11 mouse cellular contexts compared by ENCODE assay signal in genomic region chr15:100627774-100628370, GRCm38 (mm10). TPM values are rescaled to one million over a fixed set of nuclear protein-coding genes. Genes with fewer than 3 reads are reported as not detected.
DNase-seq lines count a peak whose midpoint lies in the region; ATAC-seq and TF ChIP-seq lines count a peak whose summit lies in the region.
"Had no signal": no experiment of that assay in that cellular context is flagged by ENCODE, and none has a peak within 500 bp of the region (broad histone marks: within the 10 kb centered on the region; RNA-seq: fewer than 3 reads in every experiment).

No protein-coding gene starts in this region.

- DNase-seq in heart, adult 2 months = no peak
- no peak for DNase-seq in heart, postnatal 10 days
- peak; percentile 27 for DNase-seq in lung, embryonic 14.5 days
- DNase-seq in lung, postnatal 4 days = no peak
- no peak for DNase-seq in layer of hippocampus, postnatal 10 days (ENCODE audit: low spot score in 2 of 2)
- DNase-seq: adrenal gland, postnatal 25 days; cerebellum, postnatal 25 days had no signal

- H3K79me2 ChIP-seq in heart, adult 2 months (replicated peaks; ENCODE audit: control insufficient read depth, insufficient read depth, low read length) = no peaks in the 10 kb centered on the region; the same call in 1 of the 2 replicates

- TF ChIP-seq EP300 in heart, adult 2 months (IDR thresholded peaks at IDR 0.05; ENCODE audit: insufficient read depth, low read depth, low read length) = no peak

- no peaks in the 10 kb centered on the region for H3K27me3 ChIP-seq in heart, adult 2 months (ENCODE audit: control insufficient read depth, insufficient read depth, low read length)
- H3K27me3 ChIP-seq in lung, embryonic 14.5 days (ENCODE audit: insufficient read depth, low read length) = no peaks in the 10 kb centered on the region
- peaks cover 8% of the 10 kb centered on the region for H3K27me3 ChIP-seq in embryonic facial prominence, embryonic 13.5 days
- peaks cover 6% of the 10 kb centered on the region for H3K27me3 ChIP-seq in neural tube, embryonic 13.5 days

- H3K36me3 ChIP-seq in heart, adult 2 months (ENCODE audit: control insufficient read depth, insufficient read depth, low read length) = no peaks in the 10 kb centered on the region; the same call in 1 of the 2 replicates
- no peaks in the 10 kb centered on the region for H3K36me3 ChIP-seq in lung, embryonic 14.5 days (ENCODE audit: insufficient read depth)
- no peaks in the 10 kb centered on the region for H3K36me3 ChIP-seq in embryonic facial prominence, embryonic 13.5 days
- no peaks in the 10 kb centered on the region for H3K36me3 ChIP-seq in neural tube, embryonic 13.5 days

- TF ChIP-seq CTCF in heart, adult 2 months (IDR thresholded peaks at IDR 0.05) = no peak
- no peak for TF ChIP-seq CTCF in lung, embryonic 14.5 days (IDR thresholded peaks at IDR 0.05; ENCODE audit: low read depth)

- no peak for ATAC-seq in lung, embryonic 14.5 days (ENCODE audit: insufficient read depth)
- ATAC-seq in embryonic facial prominence, embryonic 13.5 days (ENCODE audit: insufficient number of reproducible peaks, insufficient read depth, low FRiP score, low TSS enrichment, low read depth) = no peak
- ATAC-seq in neural tube, embryonic 13.5 days (ENCODE audit: low read depth) = no peak
- no peak for ATAC-seq in inflammation-experienced regulatory T-cells, adult 6 months
- ATAC-seq: CD4-positive, CD25-positive, alpha-beta regulatory T cell, adult 4 months had no signal

- intact Hi-C loops in heart, adult 2 months (cut with DNase I) = no loop called here
- intact Hi-C loops in heart, postnatal 10 days (cut with DNase I) = no loop called here

- peaks cover 11% of the 10 kb centered on the region for H3K4me1 ChIP-seq in heart, adult 2 months (ENCODE audit: control insufficient read depth, insufficient read depth, low read length)
- H3K4me1 ChIP-seq in lung, embryonic 14.5 days (ENCODE audit: insufficient read depth) = no peaks in the 10 kb centered on the region
- H3K4me1 ChIP-seq in embryonic facial prominence, embryonic 13.5 days = peaks cover 9% of the 10 kb centered on the region
- peaks cover 8% of the 10 kb centered on the region; the same call in 1 of the 2 replicates for H3K4me1 ChIP-seq in neural tube, embryonic 13.5 days (replicated peaks)

- no peak for TF ChIP-seq POLR2A in heart, adult 2 months (IDR thresholded peaks at IDR 0.05; ENCODE audit: insufficient read depth, low read depth, low read length)

- no peak overlapping the region for H3K4me3 ChIP-seq in heart, adult 2 months
- H3K4me3 ChIP-seq in lung, embryonic 14.5 days (ENCODE audit: low read depth, low read length) = no peak overlapping the region
- no peak overlapping the region for H3K4me3 ChIP-seq in embryonic facial prominence, embryonic 13.5 days
- H3K4me3 ChIP-seq in neural tube, embryonic 13.5 days = no peak overlapping the region

- H3K4me2 ChIP-seq in lung, embryonic 14.5 days = peak overlapping the region; percentile 8; the same call in 1 of the 2 replicates
- peak overlapping the region; percentile 27; the same call in 1 of the 2 replicates for H3K4me2 ChIP-seq in embryonic facial prominence, embryonic 13.5 days
- no peak overlapping the region for H3K4me2 ChIP-seq in neural tube, embryonic 13.5 days

- no peaks in the 10 kb centered on the region for H3K9me3 ChIP-seq in lung, embryonic 14.5 days (ENCODE audit: low read depth, low read length)
- H3K9me3 ChIP-seq in embryonic facial prominence, embryonic 13.5 days = no peaks in the 10 kb centered on the region
- no peaks in the 10 kb centered on the region for H3K9me3 ChIP-seq in neural tube, embryonic 13.5 days

- WGBS in heart, adult 2 months = 20% methylated on average over 11 of the region's 11 CpGs
- WGBS in lung, embryonic 14.5 days = 8% methylated on average over 11 of the region's 11 CpGs
- WGBS in embryonic facial prominence, embryonic 13.5 days = 8% methylated on average over 11 of the region's 11 CpGs
- 2% methylated on average over 11 of the region's 11 CpGs for WGBS in neural tube, embryonic 13.5 days

- peak overlapping the region; percentile 54 for H3K27ac ChIP-seq in heart, adult 2 months
- H3K27ac ChIP-seq in lung, embryonic 14.5 days (ENCODE audit: low read depth) = peak overlapping the region; percentile 21; the same call in 1 of the 2 replicates
- peak overlapping the region; percentile 66 for H3K27ac ChIP-seq in embryonic facial prominence, embryonic 13.5 days
- H3K27ac ChIP-seq in neural tube, embryonic 13.5 days (replicated peaks) = no peak overlapping the region

- H3K9ac ChIP-seq in heart, adult 2 months (ENCODE audit: low read depth, low read length) = no peak overlapping the region
- H3K9ac ChIP-seq in lung, embryonic 14.5 days = no peak overlapping the region
- H3K9ac ChIP-seq in embryonic facial prominence, embryonic 13.5 days = 0 out of 2 replicates have a peak overlapping the region, but pooled peaks have one; percentile 16
- 0 out of 2 replicates have a peak overlapping the region, but pooled peaks have one; percentile 12 for H3K9ac ChIP-seq in neural tube, embryonic 13.5 days

RNA-seq across cellular contexts. Expression of gene Smagp, which starts 8.9 kb away (rescaled TPM):
- 10 to 100 TPM; 11.6 to 12.9 TPM for total RNA-seq in heart, adult 2 months (2021)
- polyA plus RNA-seq in heart, adult 2 months (2012; rRNA removed) = 19.5 and 21.1 TPM in 2 replicates
- 10 to 100 TPM; 20.5 to 25.8 TPM for total RNA-seq in heart, postnatal 10 days (2021)
- polyA plus RNA-seq in lung, embryonic 14.5 days (2014; fragmentation: Nextera tagmentation; extraction: Ambion mirVana) = 9.5 and 11.9 TPM in 2 replicates
- polyA plus RNA-seq in embryonic facial prominence, embryonic 13.5 days (2015; fragmentation: Nextera tagmentation; extraction: Ambion mirVana) = 9.2 and 10.1 TPM in 2 replicates
- polyA plus RNA-seq in neural tube, embryonic 13.5 days (2015; fragmentation: Nextera tagmentation; extraction: Ambion mirVana) = 3.1 and 4.1 TPM in 2 replicates
- polyA plus RNA-seq in inflammation-experienced regulatory T-cells, adult 6 months (2017; shearing (Covaris generic)) = 1 to 10 TPM in 1 of 3 experiments, not detected in 2; 1.3 TPM
- total RNA-seq in layer of hippocampus, postnatal 10 days (2021) = 1 to 10 TPM; 1.7 to 4.1 TPM
- polyA plus RNA-seq: CD4-positive, CD25-positive, alpha-beta regulatory T cell, adult 4 months had no signal

RNA-seq across cellular contexts. Expression of gene Dazap2, which starts 12.7 kb away (rescaled TPM):
- 100 to 1,000 TPM; 157 to 180 TPM for total RNA-seq in heart, adult 2 months (2021)
- 486 and 542 TPM in 2 replicates for polyA plus RNA-seq in heart, adult 2 months (2012; rRNA removed)
- 100 to 1,000 TPM; 176 to 183 TPM for total RNA-seq in heart, postnatal 10 days (2021)
- 210 and 231 TPM in 2 replicates for polyA plus RNA-seq in lung, embryonic 14.5 days (2014; fragmentation: Nextera tagmentation; extraction: Ambion mirVana)
- 155 and 159 TPM in 2 replicates for polyA plus RNA-seq in embryonic facial prominence, embryonic 13.5 days (2015; fragmentation: Nextera tagmentation; extraction: Ambion mirVana)
- 161 and 162 TPM in 2 replicates for polyA plus RNA-seq in neural tube, embryonic 13.5 days (2015; fragmentation: Nextera tagmentation; extraction: Ambion mirVana)
- 100 to 1,000 TPM; 722 to 762 (median 736) TPM for polyA plus RNA-seq in inflammation-experienced regulatory T-cells, adult 6 months (2017; shearing (Covaris generic))
- total RNA-seq in layer of hippocampus, postnatal 10 days (2021) = 10 to 100 TPM; 78.4 to 92.4 TPM

RNA-seq across cellular contexts. Expression of gene Pou6f1, which starts 28.1 kb away (rescaled TPM):
- 10 to 100 TPM in 1 of 2 experiments, 1 to 10 TPM in 1; 8.0 to 11.5 TPM for total RNA-seq in heart, adult 2 months (2021)
- polyA plus RNA-seq in heart, adult 2 months (2012; rRNA removed) = 13.7 and 15.7 TPM in 2 replicates
- 10 to 100 TPM; 20.9 to 21.6 TPM for total RNA-seq in heart, postnatal 10 days (2021)
- polyA plus RNA-seq in lung, embryonic 14.5 days (2014; fragmentation: Nextera tagmentation; extraction: Ambion mirVana) = 6.5 and 7.6 TPM in 2 replicates
- polyA plus RNA-seq in embryonic facial prominence, embryonic 13.5 days (2015; fragmentation: Nextera tagmentation; extraction: Ambion mirVana) = 14.4 and 18.2 TPM in 2 replicates
- polyA plus RNA-seq in neural tube, embryonic 13.5 days (2015; fragmentation: Nextera tagmentation; extraction: Ambion mirVana) = 38.8 and 41.6 TPM in 2 replicates
- 10 to 100 TPM in 2 of 3 experiments, 1 to 10 TPM in 1; 7.4 to 19.8 (median 18.8) TPM for polyA plus RNA-seq in inflammation-experienced regulatory T-cells, adult 6 months (2017; shearing (Covaris generic))
- total RNA-seq in layer of hippocampus, postnatal 10 days (2021) = 100 to 1,000 TPM; 104 to 107 TPM

RNA-seq across cellular contexts. Expression of gene Bin2, which starts 41.5 kb away (rescaled TPM):
- total RNA-seq in heart, adult 2 months (2021) = 1 to 10 TPM; 1.6 to 2.0 TPM
- 1.3 and 3.0 TPM in 2 replicates for polyA plus RNA-seq in heart, adult 2 months (2012; rRNA removed)
- 1 to 10 TPM; 1.4 to 2.2 TPM for total RNA-seq in heart, postnatal 10 days (2021)
- polyA plus RNA-seq in lung, embryonic 14.5 days (2014; fragmentation: Nextera tagmentation; extraction: Ambion mirVana) = 4.8 TPM in 2 replicates
- polyA plus RNA-seq in embryonic facial prominence, embryonic 13.5 days (2015; fragmentation: Nextera tagmentation; extraction: Ambion mirVana) = 2.1 and 4.7 TPM in 2 replicates
- polyA plus RNA-seq in neural tube, embryonic 13.5 days (2015; fragmentation: Nextera tagmentation; extraction: Ambion mirVana) = 2.8 and 3.7 TPM in 2 replicates
- 100 to 1,000 TPM; 292 to 493 (median 317) TPM for polyA plus RNA-seq in inflammation-experienced regulatory T-cells, adult 6 months (2017; shearing (Covaris generic))
- 1 to 10 TPM; 3.9 to 4.8 TPM for total RNA-seq in layer of hippocampus, postnatal 10 days (2021)

RNA-seq across cellular contexts. Expression of gene Cela1, which starts 59.8 kb away (rescaled TPM):
- total RNA-seq in heart, adult 2 months (2021) = 1 to 10 TPM in 1 of 2 experiments, under 1 TPM in 1; 0.78 to 1.0 TPM
- 1.3 and 1.7 TPM in 2 replicates for polyA plus RNA-seq in heart, adult 2 months (2012; rRNA removed)
- total RNA-seq in heart, postnatal 10 days (2021) = 1 to 10 TPM in 1 of 2 experiments, under 1 TPM in 1; 0.53 to 1.1 TPM
- polyA plus RNA-seq in lung, embryonic 14.5 days (2014; fragmentation: Nextera tagmentation; extraction: Ambion mirVana) = 0.97 and 1.2 TPM in 2 replicates
- 1.5 and 2.1 TPM in 2 replicates for polyA plus RNA-seq in embryonic facial prominence, embryonic 13.5 days (2015; fragmentation: Nextera tagmentation; extraction: Ambion mirVana)
- 1.2 and 2.5 TPM in 2 replicates for polyA plus RNA-seq in neural tube, embryonic 13.5 days (2015; fragmentation: Nextera tagmentation; extraction: Ambion mirVana)
- polyA plus RNA-seq in inflammation-experienced regulatory T-cells, adult 6 months (2017; shearing (Covaris generic)) = 10 to 100 TPM in 1 of 3 experiments, 1 to 10 TPM in 2; 6.8 to 12.6 (median 8.2) TPM
- total RNA-seq in layer of hippocampus, postnatal 10 days (2021) = 1 to 10 TPM in 1 of 2 experiments, under 1 TPM in 1; 0.87 to 1.7 TPM

Comparison
In these comparisons a context has a peak if more than half of its experiments do, and no peak if none do; other contexts are left out.
1. H3K9ac ChIP-seq: peak in embryonic facial prominence, embryonic 13.5 days (single experiment) and neural tube, embryonic 13.5 days (single experiment); none in heart, adult 2 months (single experiment) and lung, embryonic 14.5 days (single experiment).